In the genomic region with DNA sequence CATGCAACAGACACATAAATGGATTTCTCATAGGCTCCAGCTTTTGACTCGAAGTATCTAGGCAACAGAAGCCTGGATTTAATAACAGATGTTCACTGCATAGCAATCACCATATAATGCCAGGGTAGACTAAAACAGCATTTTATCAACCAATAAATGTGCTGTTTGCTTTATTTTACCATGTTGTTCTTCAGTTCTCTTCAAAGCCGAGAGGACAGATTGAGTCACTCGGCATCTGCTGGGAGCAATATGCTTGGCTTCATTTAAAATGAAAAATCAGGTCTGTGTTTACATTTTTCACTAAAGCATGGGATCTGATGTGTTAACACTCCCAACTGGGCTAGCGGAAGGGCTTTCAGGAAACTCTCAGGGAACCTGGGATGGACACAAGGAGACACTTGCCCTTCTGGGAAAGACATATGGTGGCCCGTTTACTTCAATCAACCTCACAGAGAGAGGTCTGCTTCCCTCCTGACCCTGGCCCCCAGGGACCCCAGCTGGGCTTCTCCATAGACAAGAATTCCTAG, we compare ENCODE assay signal across 13 mouse cellular contexts.
A peak's percentile ranks its signal among the peaks of the same experiment; 100 is the strongest.
DNase-seq lines count a peak whose midpoint lies in the region; ATAC-seq and TF ChIP-seq lines count a peak whose summit lies in the region.
"Had no signal": no experiment of that assay in that cellular context is flagged by ENCODE, and none has a peak within 500 bp of the region (broad histone marks: within the 10 kb centered on the region; RNA-seq: fewer than 3 reads in every experiment).

No protein-coding gene starts in this region.

- DNase-seq in neural tube, embryonic 10.5 days (ENCODE audit: extremely low spot score, low spot score) = no peak
- DNase-seq in cerebellum, postnatal 10 days = peak; percentile 57 to 68
- DNase-seq in layer of hippocampus, adult 18-20 months (ENCODE audit: low spot score in 2 of 2) = peak; percentile 57 to 84
- DNase-seq in lung, postnatal 14 days = no peak
- DNase-seq in left cerebral cortex, postnatal 4 days = no peak
- DNase-seq: kidney, postnatal 4 days; lung, postnatal 10 days; right cerebral cortex, postnatal 4 days had no signal

- no peaks in the 10 kb centered on the region for H3K36me3 ChIP-seq in neural tube, embryonic 13.5 days
- H3K36me3 ChIP-seq: embryonic facial prominence, embryonic 13.5 days; heart, embryonic 12.5 days; stomach, embryonic 15.5 days had no signal

- no peak overlapping the region for H3K4me2 ChIP-seq in neural tube, embryonic 13.5 days
- H3K4me2 ChIP-seq: embryonic facial prominence, embryonic 13.5 days; heart, embryonic 12.5 days; stomach, embryonic 15.5 days had no signal

- peak overlapping the region; percentile 23 for H3K27ac ChIP-seq in neural tube, embryonic 13.5 days (replicated peaks)
- peak overlapping the region; percentile 46; the same call in 1 of the 2 replicates for H3K27ac ChIP-seq in olfactory bulb, adult 2 months (ENCODE audit: insufficient read depth, low read depth, low read length)
- H3K27ac ChIP-seq: embryonic facial prominence, embryonic 13.5 days; stomach, embryonic 15.5 days had no signal

- H3K4me3 ChIP-seq in neural tube, embryonic 13.5 days = no peak overlapping the region
- H3K4me3 ChIP-seq in olfactory bulb, adult 2 months (ENCODE audit: insufficient read depth, low read depth, low read length) = no peak overlapping the region
- H3K4me3 ChIP-seq: embryonic facial prominence, embryonic 13.5 days; heart, embryonic 12.5 days; stomach, embryonic 15.5 days had no signal

- H3K9me3 ChIP-seq in neural tube, embryonic 13.5 days = no peaks in the 10 kb centered on the region
- H3K9me3 ChIP-seq: embryonic facial prominence, embryonic 13.5 days; heart, embryonic 12.5 days; stomach, embryonic 15.5 days had no signal

- no peak overlapping the region for H3K9ac ChIP-seq in neural tube, embryonic 13.5 days
- H3K9ac ChIP-seq: embryonic facial prominence, embryonic 13.5 days; heart, embryonic 12.5 days; stomach, embryonic 15.5 days had no signal

- peaks cover 36% of the 10 kb centered on the region for H3K4me1 ChIP-seq in neural tube, embryonic 13.5 days (replicated peaks)
- H3K4me1 ChIP-seq in olfactory bulb, adult 2 months (ENCODE audit: control insufficient read depth, insufficient read depth, low read length) = peaks cover 18% of the 10 kb centered on the region
- H3K4me1 ChIP-seq: embryonic facial prominence, embryonic 13.5 days; stomach, embryonic 15.5 days had no signal

- WGBS in neural tube, embryonic 13.5 days = 44% methylated on average over 5 of the region's 5 CpGs
- WGBS in olfactory bulb, adult 2 months = 32% methylated on average over 5 of the region's 5 CpGs

- no peak for ATAC-seq in neural tube, embryonic 13.5 days (ENCODE audit: low read depth)

- TF ChIP-seq CTCF in olfactory bulb, adult 2 months (IDR thresholded peaks at IDR 0.05; ENCODE audit: insufficient read depth, low read depth, low read length) = no peak

- TF ChIP-seq POLR2A in olfactory bulb, adult 2 months (IDR thresholded peaks at IDR 0.05; ENCODE audit: insufficient read depth, low read depth, low read length) = no peak

- H3K27me3 ChIP-seq in neural tube, embryonic 13.5 days = no peaks in the 10 kb centered on the region; the same call in 1 of the 2 replicates
- H3K27me3 ChIP-seq: stomach, embryonic 15.5 days had no signal

- intact Hi-C loops in left cerebral cortex, postnatal 4 days (cut with DNase I) = no loop called here

Comparison
In these comparisons a context has a peak if more than half of its experiments do, and no peak if none do; other contexts are left out.
1. DNase-seq: peak in cerebellum, postnatal 10 days (2 of 2) and layer of hippocampus, adult 18-20 months (2 of 2); none in neural tube, embryonic 10.5 days (single experiment), lung, postnatal 14 days (single experiment) and left cerebral cortex, postnatal 4 days (single experiment).